Mouse (Mus musculus) right cerebral cortex, adult 18-20 months (tissue): ENCODE results near the gene BC005624.

ENCODE experiments used
- DNase-seq: peaks from one replicate; pipeline ENCODE4 v3.0.0; 2022; ENCODE audit warnings: mixed read lengths

Gene BC005624

DNA sequence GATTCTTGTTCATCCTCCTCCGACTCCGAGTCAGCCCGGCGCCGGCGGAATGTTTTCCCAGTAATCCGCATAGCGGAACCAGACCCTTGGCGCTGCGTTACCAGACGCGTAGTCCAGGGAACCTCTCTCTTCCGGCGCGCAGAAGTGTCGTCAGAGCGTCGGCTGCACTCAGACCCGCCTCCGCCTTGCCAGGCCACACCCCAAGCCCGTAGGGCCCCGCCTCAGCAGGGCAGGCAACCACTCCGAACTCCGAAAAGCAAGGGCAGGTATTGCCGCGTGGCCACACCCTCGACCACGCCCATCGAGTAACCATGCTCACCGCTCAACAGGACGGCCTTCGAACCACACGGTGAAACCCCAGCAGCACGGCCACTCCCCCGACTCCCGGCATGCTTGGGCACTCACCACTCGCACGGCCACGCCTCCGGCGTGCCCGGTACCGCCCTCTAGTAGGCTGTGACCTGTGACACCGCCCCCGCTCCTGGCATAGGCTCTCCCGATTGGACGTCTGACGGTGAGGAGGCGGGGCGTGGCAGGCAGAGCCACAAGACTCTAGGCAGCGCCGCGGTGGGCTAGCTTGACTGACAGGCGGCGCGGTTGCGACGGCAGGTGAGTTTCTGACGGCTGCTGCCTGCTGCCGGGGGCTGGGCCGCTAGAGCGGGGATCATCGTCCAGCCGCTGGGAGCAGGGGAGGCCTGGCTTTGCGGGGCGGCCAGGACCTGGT lies at the start of gene BC005624, which contains the start of gene Usp20:
BC005624 (minus strand) TSS at position 412 of the 724 bp plus-strand sequence.
Usp20 (plus strand) TSS at position 490 of the 724 bp plus-strand sequence.
- peak; percentile 100 for DNase-seq

DNA sequence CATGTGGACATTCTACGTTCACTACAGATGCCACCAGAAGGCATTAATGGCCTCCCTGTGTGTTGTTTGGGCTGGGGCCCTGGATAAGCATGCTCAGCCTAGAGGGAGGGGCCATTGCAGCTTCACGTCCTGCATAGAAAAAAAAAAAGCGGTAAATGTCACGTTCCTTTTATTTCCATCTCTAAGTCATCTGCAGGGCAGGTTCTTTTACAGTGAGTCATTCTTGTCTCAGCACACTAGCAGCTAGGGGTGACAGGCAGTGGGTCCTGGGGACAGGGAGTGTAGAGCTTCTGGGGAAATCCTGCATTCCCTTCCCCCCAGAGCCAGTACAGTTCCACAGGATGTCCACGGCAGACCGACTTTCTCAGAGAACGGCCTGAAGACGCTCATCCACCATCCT lies 44.6 kb upstream of the BC005624 start:
- no peak for DNase-seq

DNA sequence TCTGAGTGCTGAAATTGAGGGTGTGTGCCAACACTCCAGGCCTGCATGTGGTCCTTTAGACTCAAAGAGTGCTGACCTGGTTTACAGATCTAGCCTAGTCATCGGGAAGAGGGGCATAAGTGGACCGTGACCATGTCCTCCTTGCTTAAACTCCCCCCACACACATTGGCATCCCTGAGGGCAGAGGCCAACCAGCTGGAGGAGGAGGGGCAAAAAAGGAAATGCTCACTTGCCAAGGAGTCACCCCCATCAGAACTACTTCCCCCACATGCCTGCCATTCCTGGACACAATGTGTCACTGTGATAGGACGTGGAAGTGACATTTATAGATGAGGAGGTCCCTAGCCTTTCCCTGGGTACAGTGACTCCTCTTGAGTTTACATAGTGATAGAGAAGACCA lies 43.5 kb upstream of the BC005624 start:
- no peak for DNase-seq

DNA sequence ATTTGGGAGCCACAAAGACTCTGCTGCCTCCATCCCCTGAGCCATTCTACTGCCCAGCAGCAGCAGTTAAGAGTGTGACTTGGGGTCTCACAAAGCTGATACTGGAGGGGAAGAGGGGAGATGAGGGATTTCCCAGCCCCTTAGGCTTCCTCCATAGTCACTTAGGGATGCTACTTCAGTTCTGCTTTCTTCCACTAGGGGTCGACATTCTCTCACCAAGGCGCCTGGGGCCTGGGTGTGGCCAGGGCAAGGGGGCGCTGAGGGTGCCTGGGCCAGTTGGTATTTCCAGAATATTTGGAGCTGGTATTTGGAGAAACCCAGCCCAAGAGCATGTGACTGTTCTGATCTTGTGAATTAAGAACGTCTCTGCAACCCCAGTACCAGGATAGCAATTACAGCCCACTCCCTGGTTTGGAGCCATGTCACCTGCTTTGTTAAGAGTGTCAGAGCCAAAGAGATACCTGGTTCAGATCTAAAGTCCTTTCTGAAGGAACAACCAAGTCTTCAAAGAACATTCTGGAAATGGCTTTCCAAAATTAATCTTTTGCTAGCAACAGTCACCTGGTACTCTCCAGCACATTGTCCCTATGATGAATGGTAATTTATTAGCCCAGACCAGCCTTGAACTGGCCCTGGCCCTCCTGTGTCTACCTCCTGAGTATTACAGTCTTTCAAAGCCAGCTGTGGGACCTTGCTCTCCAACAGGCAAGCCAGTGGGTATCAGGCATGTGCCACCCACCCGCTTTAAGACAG lies 42.8 kb upstream of the BC005624 start:
- DNase-seq, result peak; percentile 54

DNA sequence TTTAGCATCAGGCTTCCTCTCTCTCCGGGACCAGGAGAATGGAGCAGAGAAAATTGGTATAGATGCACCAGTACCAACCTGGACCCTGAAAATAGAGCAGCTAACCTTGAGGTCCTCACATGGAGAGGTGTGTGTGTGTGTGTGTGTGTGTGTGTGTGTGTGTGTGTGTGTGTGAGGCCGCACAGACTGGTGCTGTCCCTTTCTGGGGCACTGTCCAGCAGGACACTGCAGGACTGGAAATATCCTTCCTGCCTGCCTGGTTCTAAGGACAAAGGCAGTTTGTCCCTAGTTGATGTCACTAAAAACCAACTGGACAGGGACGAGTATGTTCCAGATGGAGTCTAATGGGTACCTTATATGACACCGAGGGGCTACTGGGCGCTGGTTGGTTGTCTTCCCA lies 41.9 kb upstream of the BC005624 start:
- DNase-seq, result no peak

DNA sequence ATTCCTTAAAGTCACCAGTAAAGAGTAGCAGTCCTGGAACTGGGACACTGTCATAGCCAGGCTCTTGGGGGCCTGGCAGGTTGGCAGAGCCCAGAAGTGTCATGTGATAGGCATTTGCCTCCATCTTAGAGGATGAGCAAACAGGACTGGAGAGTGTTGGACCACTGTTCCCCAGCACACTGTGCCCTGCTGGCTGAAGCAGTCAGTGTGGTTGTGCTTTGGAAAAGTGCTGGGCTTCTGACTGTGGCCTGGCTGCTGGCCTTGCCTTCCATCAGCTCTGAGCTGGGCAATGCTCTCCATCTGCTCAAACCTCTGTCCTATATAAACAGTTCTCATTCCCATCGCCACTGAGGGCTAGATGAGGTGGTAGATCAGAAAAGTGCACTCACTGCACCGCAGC lies 38.2 kb upstream of the BC005624 start:
- DNase-seq, result no peak

DNA sequence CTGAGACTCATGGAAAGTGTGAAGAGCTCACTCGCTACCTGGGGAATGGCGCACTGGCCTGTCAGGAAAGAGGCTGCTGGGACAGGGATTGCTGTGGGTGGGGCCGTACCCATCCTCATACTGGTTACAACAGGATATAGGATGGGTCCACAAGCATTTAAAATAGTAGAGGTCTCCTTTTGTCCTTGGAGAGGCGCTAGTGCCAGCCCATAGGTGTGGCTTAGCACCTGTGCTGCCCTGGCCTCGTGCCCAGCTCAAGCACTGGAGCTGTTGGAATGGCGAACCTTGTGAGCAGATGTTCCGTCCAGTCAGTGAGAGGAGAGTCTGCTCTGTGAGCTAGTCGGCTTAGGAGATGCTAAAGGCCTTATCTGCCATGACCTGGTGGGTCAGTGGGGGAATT lies 37.0 kb upstream of the BC005624 start:
- no peak for DNase-seq

DNA sequence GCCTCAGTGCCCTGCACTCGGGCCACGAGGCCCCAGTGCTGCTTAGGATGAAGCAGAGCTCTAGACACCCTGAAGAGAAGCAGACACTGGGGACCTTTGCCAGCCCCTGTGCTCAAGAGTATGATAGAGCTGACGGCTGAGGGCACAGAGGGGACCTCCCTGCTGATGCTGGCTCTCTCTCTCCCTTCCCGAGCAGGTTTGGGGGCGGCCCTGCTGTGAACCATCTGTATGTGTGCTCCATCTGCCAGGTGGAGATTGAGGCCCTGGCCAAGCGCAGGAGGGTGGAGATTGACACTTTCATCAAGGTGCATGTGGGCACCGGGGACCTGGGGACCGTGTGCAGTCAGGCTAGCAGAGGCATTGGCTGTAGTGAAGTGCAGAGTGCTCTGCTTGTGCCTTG lies 36.5 kb upstream of the BC005624 start:
- DNase-seq, result no peak

DNA sequence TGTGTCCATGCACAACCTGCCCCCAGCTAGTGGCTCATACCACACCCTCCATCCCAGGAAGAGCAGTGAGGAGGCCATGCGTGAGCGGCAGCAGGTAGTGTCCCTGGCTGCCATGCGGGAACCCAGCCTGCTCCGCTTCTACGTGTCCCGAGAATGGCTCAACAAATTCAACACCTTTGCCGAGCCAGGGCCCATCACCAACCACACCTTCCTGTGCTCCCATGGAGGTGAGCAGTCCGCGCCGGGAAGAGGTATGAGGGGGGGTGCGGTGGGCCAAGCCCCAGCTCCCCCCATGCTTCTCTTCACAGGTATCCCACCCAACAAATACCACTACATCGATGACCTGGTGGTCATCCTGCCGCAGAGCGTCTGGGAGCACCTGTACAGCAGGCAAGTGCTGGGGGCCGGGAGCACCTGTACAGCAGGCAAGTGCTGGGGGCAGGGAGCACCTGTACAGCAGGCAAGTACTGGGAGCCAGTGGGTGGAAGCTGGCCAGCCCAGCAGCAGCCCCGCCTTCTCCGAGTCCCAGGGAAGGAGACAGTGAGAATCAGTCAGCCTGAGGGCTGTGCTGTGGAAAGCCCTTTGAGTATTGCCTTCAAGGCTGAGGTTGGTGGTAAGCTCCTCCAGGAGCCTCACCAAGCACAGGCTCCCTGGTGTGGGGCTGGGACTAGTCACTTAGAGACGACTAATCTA lies 35.8 kb upstream of the BC005624 start:
- DNase-seq, result no peak

DNA sequence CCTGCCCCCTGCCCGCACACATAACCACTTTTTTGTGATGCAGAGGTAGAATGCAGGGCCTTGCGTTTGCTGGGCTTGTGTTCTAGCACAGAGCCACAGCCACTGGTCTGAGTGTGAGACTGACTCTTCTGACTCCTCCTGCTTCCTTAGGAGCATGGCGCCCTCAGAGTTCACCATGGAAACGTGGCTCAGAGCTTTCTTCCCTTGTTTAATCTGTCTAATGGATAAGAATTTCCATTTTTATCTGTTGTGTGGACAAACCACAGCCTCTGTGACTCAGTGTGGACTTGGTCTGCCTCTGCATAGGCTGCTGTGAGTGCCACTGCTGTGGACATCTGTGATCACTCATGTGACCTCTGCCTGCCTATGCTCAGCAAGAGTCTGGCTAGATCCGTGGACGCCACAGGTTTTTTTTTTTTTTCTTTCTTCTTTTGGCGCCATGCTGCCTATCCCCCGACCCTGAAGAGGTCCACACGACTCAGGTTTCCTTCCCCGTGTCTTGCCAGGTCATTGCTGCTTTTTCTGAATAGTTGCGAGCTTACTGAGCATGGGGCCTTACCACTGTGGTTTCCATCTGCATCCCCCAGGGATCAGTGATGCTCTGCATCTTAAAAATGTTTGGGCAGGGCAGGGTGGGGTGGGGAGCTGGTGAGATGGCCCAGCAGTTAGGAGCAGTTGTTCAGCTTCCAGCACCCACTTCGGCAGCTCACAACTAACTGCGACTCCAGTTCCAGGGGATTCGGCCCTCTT lies 31.5 kb upstream of the BC005624 start:
- no peak for DNase-seq

DNA sequence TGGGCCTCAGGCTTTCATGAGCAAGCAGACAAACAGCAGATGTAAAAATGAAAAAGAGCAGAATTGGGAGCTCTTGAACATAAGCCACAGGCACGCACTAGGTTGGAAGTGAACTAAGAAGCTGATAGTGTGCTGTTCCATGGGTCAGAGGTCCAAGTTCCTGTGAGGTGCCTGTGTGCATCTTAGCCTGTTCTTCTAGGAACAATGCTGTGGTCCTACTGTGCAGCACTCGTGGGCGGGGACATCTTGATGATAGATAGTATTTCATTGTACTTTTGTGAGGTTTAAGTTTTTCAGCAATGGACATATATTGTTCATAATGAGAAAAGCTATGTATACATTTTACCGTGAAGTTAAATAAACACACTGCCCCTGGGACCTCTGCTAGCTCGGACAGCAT lies 25.2 kb upstream of the BC005624 start:
- DNase-seq, result no peak

DNA sequence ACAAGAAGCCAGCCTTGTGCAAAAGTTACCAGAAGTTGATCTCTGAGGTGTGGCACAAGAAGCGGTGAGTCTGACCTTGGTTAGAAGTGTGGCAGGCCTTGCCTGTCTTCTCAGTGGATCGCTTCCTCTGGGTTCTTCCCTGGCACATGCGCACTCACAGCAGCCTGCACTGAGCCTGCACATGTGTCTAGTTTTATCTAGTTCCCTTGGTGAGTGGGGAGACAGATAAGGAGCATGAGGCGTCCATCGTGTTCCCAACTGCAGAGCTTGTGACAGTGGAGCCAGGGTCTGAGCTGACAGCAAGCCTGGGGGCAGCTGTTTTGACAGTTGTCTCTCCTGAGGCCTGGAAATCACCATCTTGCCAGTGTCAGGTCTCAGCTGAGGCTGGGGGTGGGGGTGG lies 24.4 kb upstream of the BC005624 start:
- DNase-seq, result no peak

DNA sequence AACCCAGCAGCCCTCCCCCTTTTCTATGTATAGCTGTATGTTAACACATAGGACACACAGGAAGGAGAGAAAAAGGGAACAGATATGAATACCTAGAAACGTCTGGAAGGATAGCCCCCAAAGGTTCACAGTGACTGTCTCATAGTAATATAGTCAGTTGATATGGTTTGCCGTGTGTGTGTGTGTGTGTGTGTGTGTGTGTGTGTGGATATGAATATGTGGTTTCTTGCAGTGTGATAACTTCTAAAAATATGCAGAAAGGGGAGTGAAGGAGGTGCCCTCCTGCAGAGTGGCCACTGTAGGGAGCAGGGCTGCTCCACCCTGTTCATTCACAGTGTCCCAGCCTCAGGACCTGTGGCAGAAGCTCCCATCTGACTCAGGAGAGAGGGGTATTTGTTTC lies 23.5 kb upstream of the BC005624 start:
- DNase-seq, result no peak

DNA sequence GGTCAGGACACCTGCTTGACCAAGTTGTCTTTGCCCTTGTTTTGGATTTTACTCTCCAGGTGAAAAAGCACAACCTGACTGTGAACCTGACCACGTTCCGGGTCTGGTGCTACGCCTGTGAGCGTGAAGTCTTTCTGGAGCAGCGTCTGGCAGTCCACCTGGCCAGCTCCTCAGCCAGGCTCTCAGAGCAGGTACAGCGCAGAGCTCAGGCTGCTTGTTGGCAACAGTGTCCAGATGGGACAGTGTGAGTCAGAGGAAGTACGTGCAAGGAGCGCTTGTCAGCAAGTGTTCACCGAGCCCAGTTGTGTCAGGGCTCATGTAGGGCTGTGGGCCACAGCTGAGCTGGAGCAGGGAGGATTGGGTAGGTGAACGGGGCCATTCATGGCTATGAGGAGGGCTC lies 20.9 kb upstream of the BC005624 start:
- DNase-seq, result no peak

DNA sequence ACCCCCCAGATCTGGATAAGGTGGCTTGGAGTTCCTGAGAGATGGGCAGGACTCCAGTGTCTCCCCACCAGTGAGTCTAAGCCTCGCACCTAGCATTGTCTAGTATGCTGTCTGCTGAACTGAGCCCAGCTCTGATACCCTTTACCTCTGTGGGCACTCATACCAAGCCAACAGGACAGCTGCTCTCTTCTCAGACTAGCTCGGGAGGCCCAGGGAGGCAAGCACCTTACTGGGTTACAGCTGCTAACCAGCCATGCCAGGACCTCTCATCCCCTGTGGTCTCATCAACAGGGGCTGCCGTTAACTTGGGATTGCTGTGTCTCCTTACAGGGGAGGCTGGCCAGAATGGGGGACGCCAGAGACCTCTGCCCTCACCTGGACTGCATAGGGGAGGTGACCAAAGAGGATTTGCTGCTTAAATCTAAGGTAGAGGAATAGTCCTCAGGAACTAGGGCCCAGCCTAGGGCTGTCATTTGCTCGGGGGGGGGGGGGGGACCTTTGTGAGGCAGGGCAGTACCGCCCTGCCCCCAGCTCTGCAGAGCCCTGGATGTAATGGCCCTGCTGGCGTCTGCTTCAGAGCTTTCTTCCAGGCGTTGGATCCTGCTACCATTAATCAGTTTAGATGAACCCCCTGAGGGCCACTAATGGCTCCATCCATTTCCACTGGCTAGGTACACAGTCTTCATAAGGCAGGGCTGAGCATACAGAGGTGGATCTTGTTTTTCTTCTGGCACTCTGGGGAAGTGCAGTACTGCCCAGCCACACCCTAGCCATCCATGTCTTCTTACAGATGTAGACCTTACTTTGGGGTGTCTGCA lies 16.7 kb upstream of the BC005624 start:
- no peak for DNase-seq

DNA sequence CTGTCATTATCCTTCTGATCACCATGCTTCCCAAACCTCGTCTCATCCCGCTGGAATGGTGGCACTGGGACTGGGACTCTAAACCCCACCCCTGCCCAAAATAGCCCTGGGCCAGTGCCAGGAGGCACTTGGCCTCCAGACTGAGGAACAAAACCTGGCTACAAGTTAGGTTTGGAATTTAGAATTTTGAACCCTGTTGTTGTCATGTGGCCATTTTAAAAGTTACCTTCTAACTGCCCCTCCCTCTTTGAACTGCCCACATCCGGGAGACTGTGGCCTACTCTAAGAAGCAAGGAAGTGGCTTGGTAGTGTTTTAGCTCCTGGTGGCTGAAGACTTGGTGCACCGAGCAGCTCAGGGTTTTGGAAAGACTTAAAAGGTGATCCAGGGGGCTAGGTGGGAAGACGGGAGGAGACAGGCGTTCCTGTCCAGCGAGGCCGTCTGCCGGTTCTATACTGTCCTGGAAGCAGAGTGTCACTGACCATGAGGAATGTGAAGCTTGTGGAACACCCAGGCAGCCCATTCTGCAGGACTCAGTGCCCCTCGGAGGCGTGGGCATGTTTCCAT lies 13.5 kb upstream of the BC005624 start:
- no peak for DNase-seq

DNA sequence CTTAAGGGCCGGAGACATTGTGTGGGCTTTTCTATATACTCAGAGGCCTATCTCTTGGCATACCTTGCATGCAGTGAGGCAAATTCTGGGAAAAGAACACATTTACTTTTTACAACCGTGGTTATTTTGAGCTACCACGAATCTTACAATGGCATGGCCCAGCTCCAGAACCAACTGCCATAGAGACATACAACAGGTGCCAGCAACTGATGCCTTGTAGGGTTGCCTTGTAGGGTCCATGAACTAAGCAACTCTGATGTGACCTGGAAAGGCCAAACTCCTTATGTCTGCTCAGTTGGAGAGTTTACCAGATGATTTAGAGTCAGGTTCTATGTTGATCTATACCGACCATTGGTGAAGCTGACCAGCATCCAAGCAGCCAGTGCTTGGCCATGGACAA lies 12.9 kb upstream of the BC005624 start:
- DNase-seq, result no peak

DNA sequence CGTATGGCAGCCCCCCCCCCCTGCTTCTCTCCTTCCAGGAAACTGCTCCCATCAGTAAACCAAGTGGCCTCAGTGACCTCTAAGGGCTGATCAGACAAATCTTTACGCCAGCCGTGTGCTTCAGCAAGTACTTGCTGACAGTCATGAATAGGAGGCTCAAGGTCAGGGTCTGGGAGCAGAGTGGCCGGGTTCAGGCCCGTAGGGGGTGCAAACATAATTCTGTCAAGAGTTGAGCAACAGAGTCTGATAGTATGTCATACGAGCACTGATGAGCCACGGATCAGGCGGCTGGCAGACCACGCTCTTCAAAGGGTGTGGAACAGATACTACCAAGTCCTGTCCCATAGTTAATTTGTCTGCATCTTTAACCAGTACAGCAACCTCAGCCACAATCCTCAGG lies 8.2 kb upstream of the BC005624 start:
- DNase-seq, result no peak

DNA sequence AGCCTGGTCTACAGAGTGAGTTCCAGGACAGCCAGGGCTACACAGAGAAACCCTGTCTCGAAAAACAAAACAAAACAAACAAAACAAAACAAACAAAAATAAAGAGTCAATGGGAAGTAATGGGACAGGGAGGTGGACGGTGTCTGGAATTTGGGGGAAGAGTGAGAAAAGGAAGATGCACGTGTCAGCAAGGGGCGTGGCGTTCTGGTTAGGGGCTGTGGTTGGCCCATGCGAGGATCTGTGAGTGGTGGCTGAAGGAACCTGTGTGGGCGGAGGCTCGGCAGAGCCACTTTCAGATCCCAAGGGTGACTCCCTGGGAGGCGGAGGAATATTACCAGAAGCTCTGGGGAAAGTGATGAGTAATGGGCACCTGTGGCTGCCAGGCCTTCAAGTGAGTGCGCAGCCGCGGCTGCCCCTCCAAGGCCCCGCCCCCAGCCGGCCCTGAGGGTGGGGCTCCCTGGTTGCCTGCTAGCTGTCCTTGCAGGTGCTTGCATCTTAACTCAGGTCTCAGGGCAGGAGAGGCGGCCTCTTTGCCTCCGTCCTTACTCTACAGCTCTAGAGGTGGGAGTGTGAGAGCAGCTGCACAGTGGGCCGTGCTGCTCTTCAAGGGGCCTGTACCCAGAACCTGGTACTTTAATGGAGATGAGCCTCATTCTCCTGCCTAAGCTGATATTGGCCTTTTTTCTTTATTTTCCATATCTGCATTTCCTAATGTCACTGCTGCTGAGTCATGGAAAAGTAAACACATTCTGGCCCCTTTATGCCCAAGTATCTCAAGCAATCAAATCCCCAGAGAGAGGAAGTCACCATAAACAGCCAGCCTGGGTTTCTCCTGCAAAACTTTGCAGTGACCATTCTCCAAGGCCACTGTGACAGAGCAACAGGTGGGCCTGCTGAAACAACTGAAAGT lies 3.4 kb upstream of the BC005624 start:
- DNase-seq, result peak; percentile 58

DNA sequence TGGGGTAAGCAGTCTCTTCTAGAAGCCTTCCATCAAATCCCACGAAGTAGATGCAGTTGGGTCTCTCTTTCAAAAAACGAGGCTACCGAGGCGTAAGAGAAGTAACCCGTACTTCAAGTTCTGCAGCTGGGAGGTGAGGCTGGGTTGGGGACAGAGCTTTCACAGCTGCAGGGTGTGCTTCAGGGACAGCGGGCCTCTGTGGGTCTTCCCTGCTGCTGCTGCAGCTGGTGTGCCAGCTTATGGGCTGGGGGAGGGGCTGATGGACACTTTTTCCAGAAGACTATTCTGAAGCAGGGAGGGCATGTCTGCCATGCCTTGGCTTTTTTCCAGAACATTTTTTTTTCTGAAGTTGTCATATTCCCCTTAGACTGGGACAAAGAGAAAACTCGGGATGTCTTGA lies 1.0 kb upstream of the BC005624 start:
- DNase-seq, result no peak
